Mouse (Mus musculus): ENCODE measurements at regions not wholly inside any gene's neighbourhood (a gene's known extent, or its start where the extent isn't known, plus 50 kb on each side); places are given as distances from the start of the nearest gene placed in this dataset.

DNA sequence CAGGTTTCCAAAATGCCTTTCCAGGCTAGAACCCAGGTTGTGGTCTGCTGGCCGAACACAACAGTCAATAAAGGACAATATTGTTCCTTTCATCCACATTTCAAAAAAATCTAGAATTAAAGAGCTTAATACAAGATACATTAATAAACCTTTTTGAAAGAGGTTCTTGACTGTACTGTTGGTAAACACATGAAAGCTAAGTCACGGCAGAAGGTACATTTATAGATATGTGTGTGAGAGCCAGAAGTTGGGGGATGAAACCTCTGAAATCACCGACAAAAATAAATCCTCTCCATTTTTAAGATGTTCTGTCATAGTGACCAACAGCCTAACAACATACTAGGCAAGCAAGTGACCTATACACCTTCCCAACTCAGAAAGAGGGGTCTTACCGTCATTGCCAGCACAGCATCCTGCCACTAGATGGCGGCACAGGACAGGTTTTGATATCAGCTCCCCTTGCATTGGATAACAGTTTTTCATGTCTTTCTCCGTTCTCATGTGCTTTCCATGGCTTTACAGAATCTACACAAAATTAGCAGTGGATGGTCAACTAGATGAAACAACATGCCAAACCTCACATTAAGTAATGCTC is 131.1 kb upstream of the Rapgef5 start:
- peak; percentile 74 for ATAC-seq (ENCODE audit: insufficient number of reproducible peaks, low FRiP score, low TSS enrichment, low read depth)
- H3K4me1 ChIP-seq (ENCODE audit: control insufficient read depth, insufficient read depth, low read length): no peaks in the 10 kb centered on the region
- H3K9ac ChIP-seq (ENCODE audit: low read length): no peak overlapping the region
- H3K27me3 ChIP-seq (ENCODE audit: control insufficient read depth, insufficient read depth, low read length): no peaks in the 10 kb centered on the region
- H3K9me3 ChIP-seq (ENCODE audit: control insufficient read depth, low read length): no peaks in the 10 kb centered on the region
- DNase-seq (ENCODE audit: low spot score): peak; percentile 94
- H3K36me3 ChIP-seq (ENCODE audit: control insufficient read depth, insufficient read depth, low read length): no peaks in the 10 kb centered on the region
- no peak overlapping the region for H3K4me3 ChIP-seq (ENCODE audit: low read depth, low read length)
- H3K4me2 ChIP-seq (ENCODE audit: low read depth, severe bottlenecking): no peak overlapping the region
- WGBS: 21% methylated on average over 6 of the region's 6 CpGs
- H3K27ac ChIP-seq (replicated peaks; ENCODE audit: low read depth, low read length): no peak overlapping the region

DNA sequence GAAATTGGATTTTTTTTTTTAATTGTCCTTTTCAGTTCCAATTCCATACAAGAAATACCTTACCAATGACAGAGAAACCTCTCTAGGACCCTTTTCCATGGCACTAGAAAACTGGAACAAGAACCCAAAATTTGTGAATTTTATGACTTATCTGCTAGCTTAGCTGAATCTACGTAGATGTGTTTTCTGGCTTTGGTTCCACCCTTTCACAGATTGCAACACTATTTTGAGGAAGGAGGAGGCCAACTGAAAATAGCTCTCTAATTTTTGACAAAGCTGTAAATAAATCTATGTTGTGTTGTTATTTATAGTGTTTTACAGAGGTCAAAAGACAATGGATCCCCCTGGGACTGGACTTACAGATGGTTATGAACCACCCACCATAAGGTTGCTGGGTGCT is 130.6 kb upstream of the Rapgef5 start:
- H3K9me3 ChIP-seq (ENCODE audit: control insufficient read depth, low read length): no peaks in the 10 kb centered on the region
- H3K4me3 ChIP-seq (ENCODE audit: low read depth, low read length): no peak overlapping the region
- H3K27ac ChIP-seq (replicated peaks; ENCODE audit: low read depth, low read length): no peak overlapping the region
- H3K9ac ChIP-seq (ENCODE audit: low read length): no peak overlapping the region
- H3K36me3 ChIP-seq (ENCODE audit: control insufficient read depth, insufficient read depth, low read length): no peaks in the 10 kb centered on the region
- 84% methylated on average over 1 of the region's 1 CpGs for WGBS
- no peak for DNase-seq (ENCODE audit: low spot score)
- no peaks in the 10 kb centered on the region for H3K27me3 ChIP-seq (ENCODE audit: control insufficient read depth, insufficient read depth, low read length)
- no peak for ATAC-seq (ENCODE audit: insufficient number of reproducible peaks, low FRiP score, low TSS enrichment, low read depth)
- no peaks in the 10 kb centered on the region for H3K4me1 ChIP-seq (ENCODE audit: control insufficient read depth, insufficient read depth, low read length)
- no peak overlapping the region for H3K4me2 ChIP-seq (ENCODE audit: low read depth, severe bottlenecking)

DNA sequence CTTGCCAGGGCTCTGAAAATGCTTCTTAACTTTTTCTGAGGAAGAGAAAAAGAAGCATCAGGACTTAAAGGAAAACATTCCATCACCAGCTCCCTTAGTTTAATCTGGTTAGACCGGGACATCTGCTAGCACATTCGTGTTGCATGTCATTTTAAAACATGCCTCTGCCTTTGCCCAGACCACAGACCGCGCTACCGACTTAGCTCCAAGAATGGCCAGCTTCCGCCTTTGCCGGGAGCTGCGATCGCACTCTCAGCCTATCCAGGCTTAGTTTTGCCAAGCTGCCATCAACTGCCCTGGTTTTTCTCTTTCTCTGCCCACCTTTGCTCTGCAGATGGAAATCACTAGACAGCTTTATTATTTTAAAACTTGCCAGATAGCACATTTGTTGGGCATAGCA is 129.3 kb upstream of the Rapgef5 start:
- ATAC-seq (ENCODE audit: insufficient number of reproducible peaks, low FRiP score, low TSS enrichment, low read depth): no peak
- Histone ChIP-seq H3K4me1 (ENCODE audit: control insufficient read depth, insufficient read depth, low read length) (no peaks in the 10 kb centered on the region), H3K27me3 (ENCODE audit: control insufficient read depth, insufficient read depth, low read length) (no peaks in the 10 kb centered on the region), H3K27ac (replicated peaks; ENCODE audit: low read depth, low read length) (no peak overlapping the region), H3K4me2 (ENCODE audit: low read depth, severe bottlenecking) (no peak overlapping the region), H3K9ac (ENCODE audit: low read length) (no peak overlapping the region), H3K4me3 (ENCODE audit: low read depth, low read length) (no peak overlapping the region), H3K9me3 (ENCODE audit: control insufficient read depth, low read length) (no peaks in the 10 kb centered on the region), H3K36me3 (ENCODE audit: control insufficient read depth, insufficient read depth, low read length) (no peaks in the 10 kb centered on the region)
- DNase-seq (ENCODE audit: low spot score): no peak
- 72% methylated on average over 9 of the region's 9 CpGs for WGBS

DNA sequence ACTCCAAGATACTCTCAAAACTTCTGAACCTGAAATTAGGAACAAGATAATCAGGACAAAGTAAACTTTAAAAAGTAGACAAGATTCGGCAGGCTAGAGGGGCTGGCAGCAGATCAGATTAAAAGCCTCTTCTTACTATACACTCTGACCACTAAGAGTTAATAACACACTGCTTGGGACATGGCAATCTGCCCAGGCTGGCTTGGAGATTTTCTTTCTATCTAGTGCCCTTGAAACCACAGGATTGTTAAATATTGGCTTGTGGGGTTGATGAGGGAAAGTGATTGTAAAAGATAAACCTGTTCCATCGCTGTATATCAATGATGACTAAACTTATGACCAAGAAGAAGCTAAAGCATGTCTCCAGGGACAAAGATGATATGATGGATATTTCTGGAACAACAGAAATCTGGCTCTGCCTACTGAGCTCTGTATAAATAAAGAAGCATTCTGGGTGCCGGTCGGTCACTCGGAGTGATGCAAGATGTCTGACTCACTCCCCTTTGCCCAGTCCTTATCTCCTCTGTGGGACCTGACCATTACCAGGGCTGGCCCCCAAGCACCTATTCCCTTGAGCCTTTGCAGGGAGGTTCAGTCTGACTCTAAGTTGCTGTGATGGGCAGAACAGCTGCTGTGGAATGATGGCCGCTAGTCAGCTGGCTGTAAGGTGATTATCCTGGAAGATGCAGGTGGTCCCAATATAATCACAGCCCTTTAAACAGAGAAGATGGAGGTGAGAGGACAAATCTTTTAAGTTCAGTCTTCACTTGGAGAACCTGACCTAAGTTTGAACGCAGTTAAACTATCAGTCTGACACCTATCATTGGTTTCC is 126.5 kb upstream of the Rapgef5 start:
- no peaks in the 10 kb centered on the region for H3K27me3 ChIP-seq (ENCODE audit: control insufficient read depth, insufficient read depth, low read length)
- no peak overlapping the region for H3K27ac ChIP-seq (replicated peaks; ENCODE audit: low read depth, low read length)
- no peaks in the 10 kb centered on the region for H3K36me3 ChIP-seq (ENCODE audit: control insufficient read depth, insufficient read depth, low read length)
- no peak for ATAC-seq (ENCODE audit: insufficient number of reproducible peaks, low FRiP score, low TSS enrichment, low read depth)
- H3K4me2 ChIP-seq (ENCODE audit: low read depth, severe bottlenecking): no peak overlapping the region
- no peaks in the 10 kb centered on the region for H3K4me1 ChIP-seq (ENCODE audit: control insufficient read depth, insufficient read depth, low read length)
- no peaks in the 10 kb centered on the region for H3K9me3 ChIP-seq (ENCODE audit: control insufficient read depth, low read length)
- DNase-seq (ENCODE audit: low spot score): no peak
- H3K9ac ChIP-seq (ENCODE audit: low read length): no peak overlapping the region
- H3K4me3 ChIP-seq (ENCODE audit: low read depth, low read length): no peak overlapping the region
- 87% methylated on average over 7 of the region's 7 CpGs for WGBS

DNA sequence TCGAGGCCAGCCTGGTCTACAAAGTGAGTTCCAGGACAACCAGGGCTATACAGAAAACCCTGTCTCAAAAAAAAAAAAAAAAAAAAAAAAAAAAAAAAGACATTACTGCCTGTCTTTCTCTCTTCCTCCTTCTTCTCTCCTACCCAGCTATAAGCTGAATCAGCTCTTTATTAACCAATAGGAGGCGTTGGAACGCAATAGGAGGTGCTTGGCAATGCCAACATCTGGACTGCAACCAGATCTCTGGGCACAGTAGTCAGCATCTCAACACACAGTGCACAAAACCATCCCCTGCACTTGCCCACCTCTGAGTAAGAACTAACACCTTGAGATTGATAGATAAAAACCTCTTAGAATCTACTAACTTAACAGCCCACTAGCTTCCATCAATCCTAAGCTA is 118.8 kb upstream of the Rapgef5 start:
- ATAC-seq (ENCODE audit: insufficient number of reproducible peaks, low FRiP score, low TSS enrichment, low read depth) (no peak), DNase-seq (ENCODE audit: low spot score) (no peak)
- no peaks in the 10 kb centered on the region for H3K36me3 ChIP-seq (ENCODE audit: control insufficient read depth, insufficient read depth, low read length)
- H3K4me1 ChIP-seq (ENCODE audit: control insufficient read depth, insufficient read depth, low read length): no peaks in the 10 kb centered on the region
- H3K4me3 ChIP-seq (ENCODE audit: low read depth, low read length): no peak overlapping the region
- no peak overlapping the region for H3K27ac ChIP-seq (replicated peaks; ENCODE audit: low read depth, low read length)
- 85% methylated on average over 3 of the region's 3 CpGs for WGBS
- H3K9ac ChIP-seq (ENCODE audit: low read length): no peak overlapping the region
- no peaks in the 10 kb centered on the region for H3K27me3 ChIP-seq (ENCODE audit: control insufficient read depth, insufficient read depth, low read length)
- no peak overlapping the region for H3K4me2 ChIP-seq (ENCODE audit: low read depth, severe bottlenecking)
- no peaks in the 10 kb centered on the region for H3K9me3 ChIP-seq (ENCODE audit: control insufficient read depth, low read length)

DNA sequence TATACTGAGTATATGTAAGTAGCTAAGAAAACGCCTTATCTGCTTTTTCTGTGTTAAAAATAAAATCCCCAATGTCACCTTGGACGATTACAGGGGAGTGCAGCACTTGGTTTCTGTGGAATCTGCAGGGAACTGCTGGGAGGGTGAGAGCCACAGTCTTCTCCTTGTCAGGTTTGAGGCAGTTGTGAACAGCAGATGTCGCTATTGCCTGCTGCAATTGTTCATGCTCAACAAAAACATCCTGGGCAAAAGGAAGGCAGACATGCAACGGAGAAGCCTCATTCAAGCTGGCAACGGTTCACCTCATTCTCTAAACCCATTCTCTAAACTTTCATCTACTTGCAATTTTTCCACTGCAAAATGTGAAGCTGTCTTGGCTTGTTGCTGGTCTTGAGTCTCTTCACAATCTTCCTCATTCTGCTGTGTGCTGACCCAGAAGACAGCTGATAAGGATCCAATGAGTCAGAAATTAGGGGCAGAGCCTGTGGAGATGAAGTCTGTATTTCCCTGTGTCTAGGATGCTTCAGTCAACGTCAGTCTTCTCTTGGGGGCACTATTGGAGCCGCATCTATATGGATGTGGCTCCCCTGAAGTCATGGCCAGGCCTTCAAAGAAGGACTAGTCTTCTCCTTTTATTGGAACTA is 112.6 kb upstream of the Rapgef5 start:
- H3K9ac ChIP-seq (ENCODE audit: low read length): no peak overlapping the region
- DNase-seq (ENCODE audit: low spot score) (peak; percentile 86), ATAC-seq (ENCODE audit: insufficient number of reproducible peaks, low FRiP score, low TSS enrichment, low read depth) (no peak)
- H3K4me3 ChIP-seq (ENCODE audit: low read depth, low read length): no peak overlapping the region
- no peaks in the 10 kb centered on the region for H3K4me1 ChIP-seq (ENCODE audit: control insufficient read depth, insufficient read depth, low read length)
- 16% methylated on average over 7 of the region's 7 CpGs for WGBS
- H3K27me3 ChIP-seq (ENCODE audit: control insufficient read depth, insufficient read depth, low read length): no peaks in the 10 kb centered on the region
- H3K27ac ChIP-seq (replicated peaks; ENCODE audit: low read depth, low read length): no peak overlapping the region
- H3K4me2 ChIP-seq (ENCODE audit: low read depth, severe bottlenecking): no peak overlapping the region
- no peaks in the 10 kb centered on the region for H3K36me3 ChIP-seq (ENCODE audit: control insufficient read depth, insufficient read depth, low read length)
- no peaks in the 10 kb centered on the region for H3K9me3 ChIP-seq (ENCODE audit: control insufficient read depth, low read length)

DNA sequence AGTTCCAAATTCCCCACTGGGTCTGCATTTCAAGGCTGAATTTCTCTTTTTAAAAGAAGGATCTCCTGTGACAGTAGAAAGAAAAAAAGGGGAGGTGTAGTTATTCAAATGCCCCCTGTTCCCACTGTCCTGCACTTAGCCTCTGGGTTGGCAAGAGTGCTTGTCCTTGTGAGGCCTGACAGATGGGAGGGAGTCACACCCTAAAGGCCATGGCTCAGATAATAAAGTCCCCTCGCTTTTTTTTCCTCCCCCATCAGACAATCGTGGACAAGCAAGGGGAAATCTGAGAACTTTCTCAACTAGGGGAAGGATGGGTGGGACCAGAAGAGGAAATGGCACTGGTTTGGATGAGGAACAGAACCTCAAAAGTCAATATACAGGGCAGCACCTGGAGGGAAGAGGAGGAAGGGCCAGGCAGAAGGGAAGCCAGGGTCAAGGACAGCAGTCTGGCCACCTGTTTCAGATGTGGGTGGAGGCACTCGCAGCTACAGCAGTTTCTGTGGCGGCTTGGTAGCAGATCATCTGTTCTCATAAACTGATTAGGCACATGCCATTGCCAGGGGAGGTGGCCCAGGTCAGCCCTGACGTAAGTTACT is 112.0 kb upstream of the Rapgef5 start:
- no peak for ATAC-seq (ENCODE audit: insufficient number of reproducible peaks, low FRiP score, low TSS enrichment, low read depth)
- H3K9me3 ChIP-seq (ENCODE audit: control insufficient read depth, low read length): no peaks in the 10 kb centered on the region

DNA sequence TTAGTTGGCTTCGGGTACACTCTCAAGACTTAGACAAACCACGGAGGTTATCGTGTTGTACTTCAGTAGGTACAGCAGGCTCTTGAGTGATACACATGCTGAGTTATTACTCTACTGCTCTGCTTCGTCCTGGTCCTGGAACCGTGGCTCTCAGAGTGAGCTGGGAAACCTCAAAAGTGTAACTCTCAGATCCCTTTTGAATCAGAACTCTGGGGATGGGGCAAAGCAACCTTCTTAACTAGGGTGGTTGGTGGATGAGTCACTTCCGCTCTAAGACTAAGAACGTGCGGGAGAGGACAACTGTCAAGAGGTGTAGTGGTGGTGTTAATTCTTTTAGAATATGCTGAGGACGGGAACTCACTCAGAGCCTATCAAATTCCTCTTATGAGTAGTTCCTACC is 109.4 kb upstream of the Rapgef5 start:
- H3K9me3 ChIP-seq (ENCODE audit: control insufficient read depth, low read length): no peaks in the 10 kb centered on the region
- H3K4me3 ChIP-seq (ENCODE audit: low read depth, low read length): no peak overlapping the region
- no peaks in the 10 kb centered on the region for H3K36me3 ChIP-seq (ENCODE audit: control insufficient read depth, insufficient read depth, low read length)
- H3K27ac ChIP-seq (replicated peaks; ENCODE audit: low read depth, low read length): no peak overlapping the region
- no peaks in the 10 kb centered on the region for H3K27me3 ChIP-seq (ENCODE audit: control insufficient read depth, insufficient read depth, low read length)
- no peaks in the 10 kb centered on the region for H3K4me1 ChIP-seq (ENCODE audit: control insufficient read depth, insufficient read depth, low read length)
- H3K4me2 ChIP-seq (ENCODE audit: low read depth, severe bottlenecking): no peak overlapping the region
- H3K9ac ChIP-seq (ENCODE audit: low read length): no peak overlapping the region
- ATAC-seq (ENCODE audit: insufficient number of reproducible peaks, low FRiP score, low TSS enrichment, low read depth): no peak
- DNase-seq (ENCODE audit: low spot score): no peak
- 88% methylated on average over 9 of the region's 9 CpGs for WGBS

More for the DNA sequence above, 112.0 kb upstream of the Rapgef5 start:
- H3K27me3 ChIP-seq (ENCODE audit: control insufficient read depth, insufficient read depth, low read length): no peaks in the 10 kb centered on the region
- H3K4me3 ChIP-seq (ENCODE audit: low read depth, low read length): no peak overlapping the region
- no peak overlapping the region for H3K4me2 ChIP-seq (ENCODE audit: low read depth, severe bottlenecking)
- H3K36me3 ChIP-seq (ENCODE audit: control insufficient read depth, insufficient read depth, low read length): no peaks in the 10 kb centered on the region
- WGBS: 40% methylated on average over 5 of the region's 5 CpGs
- H3K4me1 ChIP-seq (ENCODE audit: control insufficient read depth, insufficient read depth, low read length): no peaks in the 10 kb centered on the region
- no peak overlapping the region for H3K9ac ChIP-seq (ENCODE audit: low read length)
- DNase-seq (ENCODE audit: low spot score): no peak
- H3K27ac ChIP-seq (replicated peaks; ENCODE audit: low read depth, low read length): no peak overlapping the region
